Mouse (Mus musculus): ENCODE measurements around the gene Rnf212b. TPM values are rescaled to one million over a fixed set of nuclear protein-coding genes. Genes with fewer than 3 reads are reported as not detected.

The Rnf212b gene
- total and polyA plus RNA-seq, 3 experiments = 0.27 TPM; not detected in 2

- peak; percentile 45; the same call in 1 of the 2 replicates for ATAC-seq (ENCODE audit: extremely low read depth, insufficient number of reproducible peaks, low FRiP score, poor library complexity, severe bottlenecking)
- H3K36me3 ChIP-seq (replicated peaks) = no peaks in the 10 kb centered on the region
- H3K9me3 ChIP-seq (replicated peaks) = no peaks in the 10 kb centered on the region
- TF ChIP-seq GATA2 (IDR thresholded peaks at IDR 0.05; ENCODE audit: borderline replicate concordance, low read depth, low read length) = no peak
- TF ChIP-seq POLR2AphosphoS5 (IDR thresholded peaks at IDR 0.05; ENCODE audit: insufficient replicate concordance, low read depth, low read length) = no peak
- no peak for TF ChIP-seq TAL1 (conservative IDR thresholded peaks at IDR 0.05; ENCODE audit: low read depth, low read length)
- no peak for TF ChIP-seq GATA1 (IDR thresholded peaks at IDR 0.05; ENCODE audit: borderline replicate concordance, low read length)
- TF ChIP-seq CTCF (IDR thresholded peaks at IDR 0.05; ENCODE audit: low read depth, low read length) = no peak
- H3K27me3 ChIP-seq (ENCODE audit: insufficient read depth, low read length) = peaks cover 18% of the 10 kb centered on the region
- peaks cover 26% of the 10 kb centered on the region for H3K4me1 ChIP-seq (ENCODE audit: insufficient read depth, low read depth, low read length)
- H3K4me3 ChIP-seq (ENCODE audit: low read depth, low read length) = no peak overlapping the region
- no peak for DNase-seq (ENCODE audit: low spot score)
Measured at GRCm38 (mm10) chr14:54802428-54802827, 11.5 kb upstream of the Rnf212b start.

- ATAC-seq (ENCODE audit: extremely low read depth, insufficient number of reproducible peaks, low FRiP score, poor library complexity, severe bottlenecking) (no peak), DNase-seq (ENCODE audit: low spot score) (no peak)
- no peaks in the 10 kb centered on the region for H3K9me3 ChIP-seq (replicated peaks)
- H3K36me3 ChIP-seq (replicated peaks) = no peaks in the 10 kb centered on the region
- H3K4me1 ChIP-seq (ENCODE audit: insufficient read depth, low read depth, low read length) = peaks cover 47% of the 10 kb centered on the region
- no peak overlapping the region for H3K4me3 ChIP-seq (ENCODE audit: low read depth, low read length)
- TF ChIP-seq TAL1 (conservative IDR thresholded peaks at IDR 0.05; ENCODE audit: low read depth, low read length) (no peak), POLR2AphosphoS5 (IDR thresholded peaks at IDR 0.05; ENCODE audit: insufficient replicate concordance, low read depth, low read length) (no peak), GATA1 (IDR thresholded peaks at IDR 0.05; ENCODE audit: borderline replicate concordance, low read length) (no peak), CTCF (IDR thresholded peaks at IDR 0.05; ENCODE audit: low read depth, low read length) (no peak), GATA2 (IDR thresholded peaks at IDR 0.05; ENCODE audit: borderline replicate concordance, low read depth, low read length) (no peak)
- H3K27me3 ChIP-seq (ENCODE audit: insufficient read depth, low read length) = peaks cover 6% of the 10 kb centered on the region; the same call in 1 of the 2 replicates
Measured at GRCm38 (mm10) chr14:54806124-54806523, 7.8 kb upstream of the Rnf212b start.

DNA sequence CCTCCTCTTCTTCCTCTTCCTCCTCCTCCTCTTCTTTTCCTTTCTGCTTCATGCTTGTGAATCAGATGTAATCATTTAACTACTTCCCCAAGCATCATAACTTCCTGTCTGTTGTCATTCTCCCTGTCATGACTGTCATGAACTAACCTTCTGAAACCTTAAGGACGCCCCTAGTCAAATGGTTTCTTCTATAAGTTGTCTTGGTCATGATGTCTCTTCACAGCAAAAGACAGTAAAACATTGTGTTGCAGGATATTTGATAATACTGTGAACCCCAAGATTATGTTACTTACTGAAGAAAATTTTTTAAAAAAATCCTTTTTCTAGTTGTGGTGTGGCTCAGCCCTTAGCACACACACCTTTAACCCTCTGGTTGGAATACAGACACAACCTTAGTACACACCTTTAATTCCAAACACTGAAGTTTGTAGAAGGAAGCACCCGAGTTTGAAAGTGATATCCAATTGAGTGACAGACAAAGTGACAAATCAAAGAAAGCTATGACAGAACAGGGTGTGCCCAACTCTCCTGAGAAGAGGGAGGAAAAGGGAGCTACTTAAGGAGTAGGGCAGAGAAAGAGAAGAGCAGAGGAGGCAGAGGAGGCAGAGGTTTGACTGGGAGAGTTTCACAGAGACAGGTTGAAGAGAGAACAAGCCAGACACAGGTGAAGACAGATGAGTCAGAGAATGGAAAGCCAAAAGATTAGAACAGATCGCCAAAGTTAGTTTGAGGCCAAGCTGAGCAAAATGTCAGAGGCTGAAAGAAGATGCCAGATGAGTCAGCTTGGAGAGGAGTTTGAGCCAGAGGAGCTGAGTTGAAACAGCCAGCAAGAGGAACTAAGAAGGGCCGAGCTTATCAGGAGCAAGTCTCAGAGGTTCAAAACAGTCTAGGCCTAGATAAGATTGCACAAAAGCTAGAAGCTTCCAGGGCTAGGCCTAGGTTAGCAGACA lies 4.9 kb upstream of the Rnf212b start:
- no peak overlapping the region for H3K4me3 ChIP-seq (ENCODE audit: low read depth, low read length)
- no peaks in the 10 kb centered on the region for H3K36me3 ChIP-seq (replicated peaks)
- peaks cover 33% of the 10 kb centered on the region for H3K4me1 ChIP-seq (ENCODE audit: insufficient read depth, low read depth, low read length)
- TF ChIP-seq TAL1 (conservative IDR thresholded peaks at IDR 0.05; ENCODE audit: low read depth, low read length) = no peak
- TF ChIP-seq GATA2 (IDR thresholded peaks at IDR 0.05; ENCODE audit: borderline replicate concordance, low read depth, low read length) = no peak
- TF ChIP-seq CTCF (IDR thresholded peaks at IDR 0.05; ENCODE audit: low read depth, low read length) = no peak
- no peak for TF ChIP-seq GATA1 (IDR thresholded peaks at IDR 0.05; ENCODE audit: borderline replicate concordance, low read length)
- TF ChIP-seq POLR2AphosphoS5 (IDR thresholded peaks at IDR 0.05; ENCODE audit: insufficient replicate concordance, low read depth, low read length) = no peak
- ATAC-seq (ENCODE audit: extremely low read depth, insufficient number of reproducible peaks, low FRiP score, poor library complexity, severe bottlenecking) = no peak; the same call in 1 of the 2 replicates
- DNase-seq (ENCODE audit: low spot score) = no peak
- H3K9me3 ChIP-seq (replicated peaks) = no peaks in the 10 kb centered on the region
- H3K27me3 ChIP-seq (ENCODE audit: insufficient read depth, low read length) = 0 out of 2 replicates have a peak, but pooled peaks cover 3% of the 10 kb centered on the region

GRCm38 (mm10) chr14:54809668-54810033 lies 4.3 kb upstream of the Rnf212b start:
- Histone ChIP-seq H3K4me3 (ENCODE audit: low read depth, low read length) (no peak overlapping the region), H3K36me3 (replicated peaks) (no peaks in the 10 kb centered on the region), H3K4me1 (ENCODE audit: insufficient read depth, low read depth, low read length) (peaks cover 35% of the 10 kb centered on the region), H3K27me3 (ENCODE audit: insufficient read depth, low read length) (0 out of 2 replicates have a peak, but pooled peaks cover 3% of the 10 kb centered on the region), H3K9me3 (replicated peaks) (no peaks in the 10 kb centered on the region)
- TF ChIP-seq TAL1 (conservative IDR thresholded peaks at IDR 0.05; ENCODE audit: low read depth, low read length) = no peak
- TF ChIP-seq GATA1 (IDR thresholded peaks at IDR 0.05; ENCODE audit: borderline replicate concordance, low read length) = no peak
- TF ChIP-seq POLR2AphosphoS5 (IDR thresholded peaks at IDR 0.05; ENCODE audit: insufficient replicate concordance, low read depth, low read length) = no peak
- TF ChIP-seq GATA2 (IDR thresholded peaks at IDR 0.05; ENCODE audit: borderline replicate concordance, low read depth, low read length) = no peak
- TF ChIP-seq CTCF (IDR thresholded peaks at IDR 0.05; ENCODE audit: low read depth, low read length) = no peak
- ATAC-seq (ENCODE audit: extremely low read depth, insufficient number of reproducible peaks, low FRiP score, poor library complexity, severe bottlenecking) (0 out of 2 replicates have a peak, but pooled peaks have one; percentile 28), DNase-seq (ENCODE audit: low spot score) (no peak)

DNA sequence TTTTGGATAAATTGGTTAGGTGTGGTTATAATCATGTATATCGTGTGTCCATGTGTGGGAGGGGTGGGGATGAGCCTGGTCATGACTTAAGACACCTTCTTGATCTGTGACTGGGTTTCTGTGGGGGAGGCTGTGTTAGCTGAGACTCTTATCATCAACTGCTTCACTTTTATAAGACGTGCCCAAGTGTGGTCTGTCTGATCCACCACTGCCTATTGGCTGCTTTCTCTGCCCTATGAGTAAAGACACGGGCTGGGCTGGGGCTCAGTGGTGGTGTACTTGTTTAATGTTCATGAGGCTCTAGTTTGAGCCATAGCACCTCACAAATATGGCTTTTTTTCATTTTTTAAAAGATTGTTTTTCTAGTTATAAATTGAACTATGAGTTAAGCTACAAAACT lies 1.8 kb downstream of the Rnf212b start:
- no peaks in the 10 kb centered on the region for H3K36me3 ChIP-seq (replicated peaks)
- H3K4me3 ChIP-seq (ENCODE audit: low read depth, low read length) = no peak overlapping the region
- peaks cover 27% of the 10 kb centered on the region for H3K4me1 ChIP-seq (ENCODE audit: insufficient read depth, low read depth, low read length)
- DNase-seq (ENCODE audit: low spot score) (peak; percentile 46), ATAC-seq (ENCODE audit: extremely low read depth, insufficient number of reproducible peaks, low FRiP score, poor library complexity, severe bottlenecking) (peak; percentile 57; the same call in 1 of the 2 replicates)
- no peaks in the 10 kb centered on the region for H3K9me3 ChIP-seq (replicated peaks)
- no peak for TF ChIP-seq GATA1 (IDR thresholded peaks at IDR 0.05; ENCODE audit: borderline replicate concordance, low read length)
- TF ChIP-seq CTCF (IDR thresholded peaks at IDR 0.05; ENCODE audit: low read depth, low read length) = no peak
- no peak for TF ChIP-seq TAL1 (conservative IDR thresholded peaks at IDR 0.05; ENCODE audit: low read depth, low read length)
- no peak for TF ChIP-seq POLR2AphosphoS5 (IDR thresholded peaks at IDR 0.05; ENCODE audit: insufficient replicate concordance, low read depth, low read length)
- TF ChIP-seq GATA2 (IDR thresholded peaks at IDR 0.05; ENCODE audit: borderline replicate concordance, low read depth, low read length) = no peak
- no peaks in the 10 kb centered on the region for H3K27me3 ChIP-seq (ENCODE audit: insufficient read depth, low read length)

DNA sequence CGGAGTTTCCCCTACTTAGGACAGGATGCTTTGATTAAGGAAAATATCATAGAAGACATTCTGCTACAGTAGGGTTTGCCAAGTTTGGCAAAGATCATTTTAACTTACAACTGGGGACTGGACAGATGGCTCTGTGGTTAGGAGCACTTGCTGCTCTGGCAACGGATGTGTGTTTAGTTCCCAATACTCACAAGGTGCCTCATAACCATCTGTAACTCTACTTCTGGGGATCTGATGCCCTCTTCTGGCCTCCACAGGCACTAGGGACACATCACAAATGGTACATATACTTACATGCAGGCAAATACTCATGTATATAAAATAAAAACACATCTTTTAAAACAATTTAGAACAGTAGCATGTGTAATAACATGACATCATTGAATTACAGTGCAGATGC lies 3.9 kb downstream of the Rnf212b start:
- H3K36me3 ChIP-seq (replicated peaks) = no peaks in the 10 kb centered on the region
- H3K4me3 ChIP-seq (ENCODE audit: low read depth, low read length) = no peak overlapping the region
- no peaks in the 10 kb centered on the region for H3K9me3 ChIP-seq (replicated peaks)
- TF ChIP-seq CTCF (IDR thresholded peaks at IDR 0.05; ENCODE audit: low read depth, low read length) = no peak
- no peak for TF ChIP-seq GATA2 (IDR thresholded peaks at IDR 0.05; ENCODE audit: borderline replicate concordance, low read depth, low read length)
- no peak for TF ChIP-seq GATA1 (IDR thresholded peaks at IDR 0.05; ENCODE audit: borderline replicate concordance, low read length)
- no peak for TF ChIP-seq TAL1 (conservative IDR thresholded peaks at IDR 0.05; ENCODE audit: low read depth, low read length)
- TF ChIP-seq POLR2AphosphoS5 (IDR thresholded peaks at IDR 0.05; ENCODE audit: insufficient replicate concordance, low read depth, low read length) = no peak
- H3K27me3 ChIP-seq (ENCODE audit: insufficient read depth, low read length) = no peaks in the 10 kb centered on the region; the same call in 1 of the 2 replicates
- DNase-seq (ENCODE audit: low spot score) (no peak), ATAC-seq (ENCODE audit: extremely low read depth, insufficient number of reproducible peaks, low FRiP score, poor library complexity, severe bottlenecking) (no peak)
- peaks cover 26% of the 10 kb centered on the region for H3K4me1 ChIP-seq (ENCODE audit: insufficient read depth, low read depth, low read length)
